Mouse (Mus musculus) neural tube, embryonic 12.5 days (tissue): ENCODE data around the gene Dlk2. TPM values are rescaled to one million over a fixed set of nuclear protein-coding genes. Genes with fewer than 3 reads are reported as not detected.

Experiments
- ATAC-seq: fragments of 200-750 bp; cut with Nextera tagmentation; 2 replicates; pipeline ENCODE4 v1.8.0; 2017; ENCODE audit warnings: low read depth, mild to moderate bottlenecking, moderate TSS enrichment, moderate library complexity; ENCODE audit not compliant: low FRiP score
- H3K27ac ChIP-seq: fragments of 300-500 bp; sonication (generic); 2 replicates; pipeline ENCODE4 v1.5.1; 2016
- H3K27me3 ChIP-seq: fragments of 300-500 bp; sonication (generic); replicated peaks from 2 replicates; pipeline ENCODE4 v1.6.1; 2016; ENCODE audit warnings: mild to moderate bottlenecking
- H3K36me3 ChIP-seq: fragments of 300-500 bp; sonication (generic); 2 replicates; pipeline ENCODE4 v1.6.1; 2016; ENCODE audit warnings: mild to moderate bottlenecking
- H3K4me1 ChIP-seq: fragments of 300-500 bp; sonication (generic); 2 replicates; pipeline ENCODE4 v1.6.1; 2016
- H3K4me2 ChIP-seq: fragments of 300-500 bp; sonication (generic); replicated peaks from 2 replicates; pipeline ENCODE4 v1.6.1; 2016; ENCODE audit warnings: mild to moderate bottlenecking
- H3K4me3 ChIP-seq: fragments of 300-500 bp; sonication (generic); 2 replicates; pipeline ENCODE4 v1.5.1; 2016
- H3K9ac ChIP-seq: fragments of 300-500 bp; sonication (generic); 2 replicates; pipeline ENCODE4 v1.6.1; 2016; ENCODE audit warnings: mild to moderate bottlenecking
- H3K9me3 ChIP-seq: fragments of 300-500 bp; sonication (generic); 2 replicates; pipeline ENCODE4 v1.6.1; 2016; ENCODE audit warnings: mild to moderate bottlenecking
- WGBS: fragments of 180-500 bp; shearing (Covaris S2); methylation state at CpG from one replicate; pipeline ENCODE4 v1.1.7; 2016; 5-methylcytosine and 5-hydroxymethylcytosine counted together
- polyA plus RNA-seq: library from polyadenylated mRNA; unstranded; fragments of >200 nt; fragmentation: Nextera tagmentation; extraction: Ambion mirVana; gene quantifications from 2 replicates; pipeline ENCODE4 v1.2.1, GENCODE M21; 2016

Gene Dlk2
- polyA plus RNA-seq, 1 experiment from 2014 or later, result 3.9 TPM

GRCm38 (mm10) chr17:46275506-46275905 is 21.7 kb upstream of the Dlk2 start:
- Histone ChIP-seq H3K4me1 (no peaks in the 10 kb centered on the region), H3K4me3 (no peak overlapping the region), H3K4me2 (no peak overlapping the region), H3K9me3 (no peaks in the 10 kb centered on the region), H3K36me3 (peaks cover 55% of the 10 kb centered on the region), H3K27me3 (no peaks in the 10 kb centered on the region), H3K27ac (no peak overlapping the region), H3K9ac (no peak overlapping the region)
- WGBS, result 90% methylated on average over 10 of the region's 10 CpGs
- no peak for ATAC-seq

GRCm38 (mm10) chr17:46277586-46277985 is 19.6 kb upstream of the Dlk2 start:
- 81% methylated on average over 4 of the region's 4 CpGs for WGBS
- H3K4me1 ChIP-seq, result peaks cover 14% of the 10 kb centered on the region
- ATAC-seq, result no peak

GRCm38 (mm10) chr17:46278011-46278765 is 19.0 kb upstream of the Dlk2 start:
- no peak overlapping the region for H3K9ac ChIP-seq
- peaks cover 37% of the 10 kb centered on the region for H3K36me3 ChIP-seq
- peaks cover 15% of the 10 kb centered on the region for H3K4me1 ChIP-seq
- no peaks in the 10 kb centered on the region for H3K27me3 ChIP-seq
- no peaks in the 10 kb centered on the region for H3K9me3 ChIP-seq
- no peak overlapping the region for H3K4me3 ChIP-seq
- no peak for ATAC-seq
- H3K4me2 ChIP-seq, result no peak overlapping the region
- WGBS, result 93% methylated on average over 12 of the region's 12 CpGs
- H3K27ac ChIP-seq, result no peak overlapping the region

More at GRCm38 (mm10) chr17:46277586-46277985, 19.6 kb upstream of the Dlk2 start:
- no peaks in the 10 kb centered on the region for H3K27me3 ChIP-seq
- no peak overlapping the region for H3K27ac ChIP-seq
- peaks cover 37% of the 10 kb centered on the region for H3K36me3 ChIP-seq
- H3K9ac ChIP-seq, result no peak overlapping the region
- no peak overlapping the region for H3K4me2 ChIP-seq
- H3K9me3 ChIP-seq, result no peaks in the 10 kb centered on the region
- H3K4me3 ChIP-seq, result no peak overlapping the region

- Histone ChIP-seq H3K9ac (peak within 1 kb of the TSS; percentile 76), H3K4me1 (peaks cover 18% of the 10 kb centered on the region), H3K4me2 (peak within 1 kb of the TSS; percentile 97), H3K27ac (no peak within 1 kb of the TSS), H3K4me3 (peak within 1 kb of the TSS; percentile 72), H3K27me3 (no peaks in the 10 kb centered on the region), H3K36me3 (peaks cover 18% of the 10 kb centered on the region; the same call in 1 of the 2 replicates), H3K9me3 (no peaks in the 10 kb centered on the region)
- under 1% methylated on average over 37 of the region's 37 CpGs for WGBS
- ATAC-seq, result peak; percentile 97
Observed at GRCm38 (mm10) chr17:46282483-46283123, 14.6 kb upstream of the Dlk2 start, which contains the start of gene Tjap1. TSS of gene Tjap1 (minus strand) at chr17:46283026.

- H3K36me3 ChIP-seq, result peaks cover 15% of the 10 kb centered on the region; the same call in 1 of the 2 replicates
- peak overlapping the region; percentile 72 for H3K4me3 ChIP-seq
- H3K9ac ChIP-seq, result peak overlapping the region; percentile 76; the same call in 1 of the 2 replicates
- H3K4me2 ChIP-seq, result peak overlapping the region; percentile 97
- peaks cover 21% of the 10 kb centered on the region for H3K4me1 ChIP-seq
- H3K27ac ChIP-seq, result no peak overlapping the region
- ATAC-seq, result peak; percentile 48
- H3K27me3 ChIP-seq, result no peaks in the 10 kb centered on the region
- H3K9me3 ChIP-seq, result no peaks in the 10 kb centered on the region
- 24% methylated on average over 9 of the region's 9 CpGs for WGBS
Observed at GRCm38 (mm10) chr17:46283140-46283539, 14.1 kb upstream of the Dlk2 start.

- no peak overlapping the region for H3K4me2 ChIP-seq
- H3K9ac ChIP-seq, result no peak overlapping the region
- peaks cover 10% of the 10 kb centered on the region; the same call in 1 of the 2 replicates for H3K36me3 ChIP-seq
- H3K4me3 ChIP-seq, result no peak overlapping the region
- no peak for ATAC-seq
- no peaks in the 10 kb centered on the region for H3K9me3 ChIP-seq
- WGBS, result 84% methylated on average over 8 of the region's 8 CpGs
- H3K4me1 ChIP-seq, result peaks cover 21% of the 10 kb centered on the region
- no peak overlapping the region for H3K27ac ChIP-seq
- no peaks in the 10 kb centered on the region for H3K27me3 ChIP-seq
Observed at GRCm38 (mm10) chr17:46283911-46284310, 13.3 kb upstream of the Dlk2 start.

- ATAC-seq, result no peak
- WGBS, result 44% methylated on average over 7 of the region's 7 CpGs
- Histone ChIP-seq H3K4me3 (no peak overlapping the region), H3K27me3 (no peaks in the 10 kb centered on the region), H3K9ac (no peak overlapping the region), H3K36me3 (0 out of 2 replicates have a peak, but pooled peaks cover 5% of the 10 kb centered on the region), H3K4me2 (no peak overlapping the region), H3K9me3 (no peaks in the 10 kb centered on the region), H3K4me1 (peaks cover 21% of the 10 kb centered on the region), H3K27ac (no peak overlapping the region)
Observed at GRCm38 (mm10) chr17:46284653-46285052, 12.6 kb upstream of the Dlk2 start.

GRCm38 (mm10) chr17:46285407-46285806 is 11.8 kb upstream of the Dlk2 start:
- Histone ChIP-seq H3K4me2 (no peak overlapping the region), H3K4me1 (peaks cover 21% of the 10 kb centered on the region), H3K4me3 (no peak overlapping the region), H3K9ac (no peak overlapping the region), H3K27ac (no peak overlapping the region), H3K9me3 (no peaks in the 10 kb centered on the region), H3K27me3 (no peaks in the 10 kb centered on the region), H3K36me3 (no peaks in the 10 kb centered on the region)
- ATAC-seq, result no peak
- WGBS, result 71% methylated on average over 6 of the region's 6 CpGs

- Histone ChIP-seq H3K27me3 (no peaks in the 10 kb centered on the region), H3K9ac (no peak overlapping the region), H3K9me3 (no peaks in the 10 kb centered on the region), H3K4me2 (no peak overlapping the region), H3K4me3 (no peak overlapping the region), H3K36me3 (no peaks in the 10 kb centered on the region), H3K4me1 (peaks cover 7% of the 10 kb centered on the region), H3K27ac (no peak overlapping the region)
- WGBS, result 68% methylated on average over 11 of the region's 11 CpGs
- no peak for ATAC-seq
Observed at GRCm38 (mm10) chr17:46287678-46288095, 9.5 kb upstream of the Dlk2 start.

- Histone ChIP-seq H3K4me2 (no peak overlapping the region), H3K4me1 (peaks cover 15% of the 10 kb centered on the region), H3K9me3 (no peaks in the 10 kb centered on the region), H3K36me3 (no peaks in the 10 kb centered on the region), H3K9ac (no peak overlapping the region), H3K27me3 (peaks cover 62% of the 10 kb centered on the region), H3K27ac (no peak overlapping the region), H3K4me3 (no peak overlapping the region)
- no peak for ATAC-seq
- WGBS, result 46% methylated on average over 6 of the region's 6 CpGs
Observed at GRCm38 (mm10) chr17:46296601-46297000, 620 bp upstream of the Dlk2 start.

GRCm38 (mm10) chr17:46297028-46297363 is 225 bp upstream of the Dlk2 start:
- Histone ChIP-seq H3K4me3 (peak overlapping the region; percentile 64), H3K36me3 (no peaks in the 10 kb centered on the region), H3K9me3 (no peaks in the 10 kb centered on the region), H3K27ac (no peak overlapping the region), H3K9ac (peak overlapping the region; percentile 73; the same call in 1 of the 2 replicates), H3K4me2 (peak overlapping the region; percentile 100), H3K4me1 (peaks cover 15% of the 10 kb centered on the region), H3K27me3 (peaks cover 62% of the 10 kb centered on the region)
- WGBS, result 10% methylated on average over 6 of the region's 6 CpGs
- 0 out of 2 replicates have a peak, but pooled peaks have one; percentile 7 for ATAC-seq

- H3K9me3 ChIP-seq, result no peaks in the 10 kb centered on the region
- H3K4me3 ChIP-seq, result peak overlapping the region; percentile 64
- H3K27me3 ChIP-seq, result peaks cover 60% of the 10 kb centered on the region
- peak; percentile 83 for ATAC-seq
- H3K9ac ChIP-seq, result peak overlapping the region; percentile 73
- H3K4me1 ChIP-seq, result peaks cover 15% of the 10 kb centered on the region
- H3K27ac ChIP-seq, result no peak overlapping the region
- under 1% methylated on average over 48 of the region's 48 CpGs for WGBS
- peak overlapping the region; percentile 100 for H3K4me2 ChIP-seq
- peaks cover 2% of the 10 kb centered on the region; the same call in 1 of the 2 replicates for H3K36me3 ChIP-seq
Observed at GRCm38 (mm10) chr17:46298220-46298913, 1.1 kb downstream of the Dlk2 start.
